Mouse (Mus musculus): ENCODE measurements around the gene Dnali1. TPM values are rescaled to one million over a fixed set of nuclear protein-coding genes. Genes with fewer than 3 reads are reported as not detected.
A peak's percentile ranks its signal among the peaks of the same experiment; 100 is the strongest.

Dnali1 gene
- total and polyA plus RNA-seq, 3 experiments, result 1.4 TPM; not detected in 2

DNA sequence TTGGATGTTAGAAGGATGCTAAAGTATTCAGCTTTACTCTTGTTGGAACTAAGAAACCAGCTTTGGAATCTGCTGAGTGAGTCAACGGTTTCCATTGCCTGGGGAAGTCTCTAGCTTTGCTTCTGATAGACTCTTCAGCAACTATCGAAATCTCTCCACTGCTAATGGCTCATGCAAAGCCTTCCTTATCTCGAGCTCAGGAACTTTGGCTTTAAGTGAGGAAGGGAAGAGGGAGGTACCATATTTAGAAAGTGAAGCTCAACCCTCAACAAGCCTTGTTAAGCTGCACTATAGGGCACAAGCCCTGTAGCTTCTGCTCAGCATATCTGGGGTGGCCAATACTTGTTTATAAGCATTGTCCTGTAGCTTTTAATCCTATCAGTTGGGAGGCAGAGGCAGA is 8.2 kb downstream of the Dnali1 start:
- TF ChIP-seq CTCF (IDR thresholded peaks at IDR 0.05), result no peak
- TF ChIP-seq EP300 (IDR thresholded peaks at IDR 0.05; ENCODE audit: insufficient read depth, low read depth, low read length), result no peak
- TF ChIP-seq POLR2A (IDR thresholded peaks at IDR 0.05; ENCODE audit: insufficient read depth, low read depth, low read length), result no peak
- Histone ChIP-seq H3K4me1 (ENCODE audit: control insufficient read depth, insufficient read depth, low read length) (peaks cover 1% of the 10 kb centered on the region; the same call in 1 of the 2 replicates), H3K79me2 (replicated peaks; ENCODE audit: control insufficient read depth, insufficient read depth, low read length) (no peaks in the 10 kb centered on the region), H3K27me3 (ENCODE audit: control insufficient read depth, insufficient read depth, low read length) (no peaks in the 10 kb centered on the region), H3K9ac (ENCODE audit: low read depth, low read length) (no peak overlapping the region), H3K4me3 (no peak overlapping the region), H3K27ac (no peak overlapping the region), H3K36me3 (ENCODE audit: control insufficient read depth, insufficient read depth, low read length) (no peaks in the 10 kb centered on the region)
- intact Hi-C loops (cut with DNase I), result no loop called here
- no peak for DNase-seq
- 13% methylated on average over 3 of the region's 3 CpGs for WGBS

DNA sequence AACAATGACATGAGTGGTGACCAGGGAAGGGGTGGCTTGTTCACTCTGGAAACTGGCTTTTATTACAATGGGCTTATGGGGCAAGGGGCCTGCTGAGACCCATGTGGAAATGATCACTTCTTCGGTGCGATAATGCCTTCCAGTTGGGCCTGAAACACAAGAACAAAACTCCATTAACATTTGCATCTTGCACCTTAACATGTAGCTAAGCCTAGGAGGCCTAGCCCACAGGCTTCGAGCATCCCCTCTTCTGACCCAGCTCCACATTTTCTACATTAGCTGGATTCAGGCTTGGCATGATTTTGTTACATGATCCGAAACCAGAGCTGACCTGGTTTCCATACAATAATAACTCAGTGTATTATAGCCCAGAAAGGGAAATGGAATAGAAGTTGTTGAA is 9.0 kb downstream of the Dnali1 start:
- no peak overlapping the region for H3K9ac ChIP-seq (ENCODE audit: low read depth, low read length)
- intact Hi-C loops (cut with DNase I), result no loop called here
- TF ChIP-seq POLR2A (IDR thresholded peaks at IDR 0.05; ENCODE audit: insufficient read depth, low read depth, low read length), result no peak
- TF ChIP-seq EP300 (IDR thresholded peaks at IDR 0.05; ENCODE audit: insufficient read depth, low read depth, low read length), result no peak
- TF ChIP-seq CTCF (IDR thresholded peaks at IDR 0.05), result no peak
- H3K36me3 ChIP-seq (ENCODE audit: control insufficient read depth, insufficient read depth, low read length), result no peaks in the 10 kb centered on the region
- H3K79me2 ChIP-seq (replicated peaks; ENCODE audit: control insufficient read depth, insufficient read depth, low read length), result no peaks in the 10 kb centered on the region
- no peak overlapping the region for H3K27ac ChIP-seq
- WGBS, result 93% methylated on average over 4 of the region's 4 CpGs
- no peak overlapping the region for H3K4me3 ChIP-seq
- DNase-seq, result no peak
- no peaks in the 10 kb centered on the region for H3K27me3 ChIP-seq (ENCODE audit: control insufficient read depth, insufficient read depth, low read length)
- peaks cover 1% of the 10 kb centered on the region; the same call in 1 of the 2 replicates for H3K4me1 ChIP-seq (ENCODE audit: control insufficient read depth, insufficient read depth, low read length)

DNA sequence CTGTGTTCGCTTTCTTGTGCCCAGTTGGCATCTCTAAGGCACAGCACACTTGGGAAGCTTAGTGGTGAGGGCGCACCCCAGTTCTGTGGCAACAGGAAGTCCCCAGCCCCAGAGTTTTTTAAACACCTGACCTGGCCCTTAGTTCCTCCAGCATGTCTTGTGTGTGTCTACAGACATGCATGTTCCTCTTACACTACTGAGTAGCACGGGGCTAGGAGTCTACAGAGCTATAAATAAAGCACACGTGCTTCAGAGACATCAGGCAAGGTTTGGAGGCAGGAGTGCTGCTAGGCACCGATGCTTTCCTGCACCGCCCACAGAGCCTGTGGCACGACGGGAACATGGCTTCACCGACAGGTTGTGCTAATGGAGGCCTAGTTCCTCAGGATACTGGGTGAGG is 10.1 kb downstream of the Dnali1 start:
- 72% methylated on average over 9 of the region's 9 CpGs for WGBS
- no peaks in the 10 kb centered on the region for H3K36me3 ChIP-seq (ENCODE audit: control insufficient read depth, insufficient read depth, low read length)
- intact Hi-C loops (cut with DNase I), result no loop called here

DNA sequence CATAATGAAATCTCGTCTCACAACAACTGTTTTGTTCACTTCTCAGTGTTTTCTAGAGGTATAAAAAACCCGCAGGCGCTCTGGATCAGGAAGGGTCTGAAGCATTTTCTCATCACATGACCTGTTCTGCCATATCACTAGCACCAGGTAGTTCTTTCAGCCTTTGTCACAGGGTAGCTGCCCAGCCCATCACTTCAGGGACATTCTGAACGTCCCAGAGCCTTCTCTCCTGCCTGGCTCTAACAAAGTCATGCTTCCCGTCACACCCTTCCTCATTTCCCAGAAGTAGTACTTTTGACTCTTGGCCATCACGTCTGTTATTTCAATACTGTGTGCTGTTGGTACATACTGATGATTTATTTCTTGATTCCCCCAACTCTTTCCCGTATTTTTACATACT is 21.0 kb downstream of the Dnali1 start:
- no peak for DNase-seq
- peak overlapping the region; percentile 26 for H3K27ac ChIP-seq
- no peak for TF ChIP-seq EP300 (IDR thresholded peaks at IDR 0.05; ENCODE audit: insufficient read depth, low read depth, low read length)
- no peak for TF ChIP-seq CTCF (IDR thresholded peaks at IDR 0.05)
- no peak overlapping the region for H3K9ac ChIP-seq (ENCODE audit: low read depth, low read length)
- H3K4me1 ChIP-seq (ENCODE audit: control insufficient read depth, insufficient read depth, low read length), result peaks cover 4% of the 10 kb centered on the region
- H3K36me3 ChIP-seq (ENCODE audit: control insufficient read depth, insufficient read depth, low read length), result peaks cover 4% of the 10 kb centered on the region; the same call in 1 of the 2 replicates
- H3K27me3 ChIP-seq (ENCODE audit: control insufficient read depth, insufficient read depth, low read length), result no peaks in the 10 kb centered on the region
- intact Hi-C loops (cut with DNase I), result no loop called here
- WGBS, result 64% methylated on average over 7 of the region's 7 CpGs
- no peaks in the 10 kb centered on the region for H3K79me2 ChIP-seq (replicated peaks; ENCODE audit: control insufficient read depth, insufficient read depth, low read length)
- no peak overlapping the region for H3K4me3 ChIP-seq

More for the DNA sequence above, 10.1 kb downstream of the Dnali1 start:
- H3K27me3 ChIP-seq (ENCODE audit: control insufficient read depth, insufficient read depth, low read length), result no peaks in the 10 kb centered on the region
- TF ChIP-seq POLR2A (IDR thresholded peaks at IDR 0.05; ENCODE audit: insufficient read depth, low read depth, low read length) (no peak), EP300 (IDR thresholded peaks at IDR 0.05; ENCODE audit: insufficient read depth, low read depth, low read length) (no peak), CTCF (IDR thresholded peaks at IDR 0.05) (no peak)
- no peaks in the 10 kb centered on the region for H3K79me2 ChIP-seq (replicated peaks; ENCODE audit: control insufficient read depth, insufficient read depth, low read length)
- no peak overlapping the region for H3K4me3 ChIP-seq
- H3K4me1 ChIP-seq (ENCODE audit: control insufficient read depth, insufficient read depth, low read length), result peaks cover 1% of the 10 kb centered on the region; the same call in 1 of the 2 replicates
- no peak for DNase-seq
- no peak overlapping the region for H3K27ac ChIP-seq
- no peak overlapping the region for H3K9ac ChIP-seq (ENCODE audit: low read depth, low read length)

GRCm38 (mm10) chr4:125034341-125034740 is 31.2 kb downstream of the Dnali1 start:
- DNase-seq, result no peak
- 0 out of 2 replicates have a peak, but pooled peaks cover 3% of the 10 kb centered on the region for H3K79me2 ChIP-seq (replicated peaks; ENCODE audit: control insufficient read depth, insufficient read depth, low read length)
- intact Hi-C loops (cut with DNase I), result no loop called here
- no peak overlapping the region for H3K9ac ChIP-seq (ENCODE audit: low read depth, low read length)
- no peaks in the 10 kb centered on the region for H3K36me3 ChIP-seq (ENCODE audit: control insufficient read depth, insufficient read depth, low read length)
- no peak overlapping the region for H3K4me3 ChIP-seq
- TF ChIP-seq CTCF (IDR thresholded peaks at IDR 0.05) (no peak), EP300 (IDR thresholded peaks at IDR 0.05; ENCODE audit: insufficient read depth, low read depth, low read length) (no peak), POLR2A (IDR thresholded peaks at IDR 0.05; ENCODE audit: insufficient read depth, low read depth, low read length) (no peak)
- no peaks in the 10 kb centered on the region for H3K4me1 ChIP-seq (ENCODE audit: control insufficient read depth, insufficient read depth, low read length)
- no peak overlapping the region for H3K27ac ChIP-seq
- 88% methylated on average over 4 of the region's 4 CpGs for WGBS
- H3K27me3 ChIP-seq (ENCODE audit: control insufficient read depth, insufficient read depth, low read length), result no peaks in the 10 kb centered on the region

- peak overlapping the region; percentile 83 for H3K9ac ChIP-seq (ENCODE audit: low read depth, low read length)
- 0 out of 2 replicates have a peak, but pooled peaks cover 3% of the 10 kb centered on the region for H3K79me2 ChIP-seq (replicated peaks; ENCODE audit: control insufficient read depth, insufficient read depth, low read length)
- H3K4me1 ChIP-seq (ENCODE audit: control insufficient read depth, insufficient read depth, low read length), result no peaks in the 10 kb centered on the region
- H3K4me3 ChIP-seq, result peak overlapping the region; percentile 97
- TF ChIP-seq EP300 (IDR thresholded peaks at IDR 0.05; ENCODE audit: insufficient read depth, low read depth, low read length) (peak; percentile 46; the same call in 1 of the 2 replicates), POLR2A (IDR thresholded peaks at IDR 0.05; ENCODE audit: insufficient read depth, low read depth, low read length) (peak; percentile 84), CTCF (IDR thresholded peaks at IDR 0.05) (no peak)
- intact Hi-C loops (cut with DNase I), result loop anchor here (2.0 kb wide), 1 partner anchor 37 kb away; the partner anchor contains the start of gene Snip1
- peak overlapping the region; percentile 78 for H3K27ac ChIP-seq
- H3K27me3 ChIP-seq (ENCODE audit: control insufficient read depth, insufficient read depth, low read length), result no peaks in the 10 kb centered on the region
- DNase-seq, result peak; percentile 94
- WGBS, result under 1% methylated on average over 50 of the region's 50 CpGs
- no peaks in the 10 kb centered on the region for H3K36me3 ChIP-seq (ENCODE audit: control insufficient read depth, insufficient read depth, low read length)
These were observed 35.5 kb downstream of the Dnali1 start for GRCm38 (mm10) chr4:125029891-125030614.

Data from heart, adult 2 months (tissue).